Mouse (Mus musculus) heart, adult 18-20 months (tissue): ENCODE measurements at regions not wholly inside any gene's neighbourhood (a gene's known extent, or its start where the extent isn't known, plus 50 kb on each side); places are given as distances from the start of the nearest gene placed in this dataset.
A peak's percentile ranks its signal among the peaks of the same experiment; 100 is the strongest.

Experiments used
- DNase-seq, 2 experiments: peaks; one replicate each; pipeline ENCODE4 v3.0.0; 2021 to 2022; ENCODE audit warnings: mixed read lengths in 1 of 2

- no peak for DNase-seq
These were observed 52.0 kb upstream of the 4930432M17Rik start for GRCm38 (mm10) chr3:121618561-121618960.

GRCm38 (mm10) chr3:121618161-121618560 is 52.4 kb upstream of the 4930432M17Rik start:
- no peak for DNase-seq

- DNase-seq: no peak
These were observed 53.2 kb upstream of the 4930432M17Rik start for GRCm38 (mm10) chr3:121617351-121617750.

GRCm38 (mm10) chr3:121616075-121616474 is 54.5 kb upstream of the 4930432M17Rik start:
- no peak for DNase-seq

- no peak for DNase-seq
These were observed 55.8 kb upstream of the 4930432M17Rik start for GRCm38 (mm10) chr3:121614741-121615140.

- no peak for DNase-seq
These were observed 57.3 kb upstream of the 4930432M17Rik start for GRCm38 (mm10) chr3:121613224-121613623.

GRCm38 (mm10) chr3:121609845-121610244 is 60.7 kb upstream of the 4930432M17Rik start:
- DNase-seq: no peak

- peak in 1 of 2 experiments; percentile 40 for DNase-seq
These were observed 61.5 kb upstream of the 4930432M17Rik start for GRCm38 (mm10) chr3:121609090-121609489.

GRCm38 (mm10) chr3:121604737-121605136 is 65.8 kb upstream of the 4930432M17Rik start:
- no peak for DNase-seq

GRCm38 (mm10) chr3:121604081-121604480 is 66.5 kb upstream of the 4930432M17Rik start:
- DNase-seq: peak in 1 of 2 experiments; percentile 26

GRCm38 (mm10) chr3:121602826-121603370 is 67.7 kb upstream of the 4930432M17Rik start:
- DNase-seq: no peak

GRCm38 (mm10) chr3:121602082-121602561 is 68.4 kb upstream of the 4930432M17Rik start:
- peak; percentile 56 to 79 for DNase-seq

GRCm38 (mm10) chr3:121600841-121601240 is 68.6 kb upstream of the Slc44a3 start:
- no peak for DNase-seq

- no peak for DNase-seq
These were observed 68.2 kb upstream of the Slc44a3 start for GRCm38 (mm10) chr3:121600388-121600787.

- no peak for DNase-seq
These were observed 65.8 kb upstream of the Slc44a3 start for GRCm38 (mm10) chr3:121597988-121598387.

- DNase-seq: no peak
These were observed 65.0 kb upstream of the Slc44a3 start for GRCm38 (mm10) chr3:121597203-121597602.

GRCm38 (mm10) chr3:121594580-121594979 is 62.4 kb upstream of the Slc44a3 start:
- no peak for DNase-seq

GRCm38 (mm10) chr3:121593598-121594117 is 61.5 kb upstream of the Slc44a3 start:
- no peak for DNase-seq

- no peak for DNase-seq
These were observed 60.9 kb upstream of the Slc44a3 start for GRCm38 (mm10) chr3:121593143-121593542.

- DNase-seq: no peak
These were observed 57.3 kb upstream of the Slc44a3 start for GRCm38 (mm10) chr3:121589494-121589885.

- DNase-seq: peak; percentile 81 to 90
These were observed 56.7 kb upstream of the Slc44a3 start for GRCm38 (mm10) chr3:121588737-121589493.

- DNase-seq: no peak
These were observed 53.1 kb upstream of the Slc44a3 start for GRCm38 (mm10) chr3:121585306-121585705.

GRCm38 (mm10) chr3:121584736-121585151 is 52.5 kb upstream of the Slc44a3 start:
- DNase-seq: peak; percentile 42 to 63
